Mouse (Mus musculus): ENCODE measurements around the gene Def8.

DNA sequence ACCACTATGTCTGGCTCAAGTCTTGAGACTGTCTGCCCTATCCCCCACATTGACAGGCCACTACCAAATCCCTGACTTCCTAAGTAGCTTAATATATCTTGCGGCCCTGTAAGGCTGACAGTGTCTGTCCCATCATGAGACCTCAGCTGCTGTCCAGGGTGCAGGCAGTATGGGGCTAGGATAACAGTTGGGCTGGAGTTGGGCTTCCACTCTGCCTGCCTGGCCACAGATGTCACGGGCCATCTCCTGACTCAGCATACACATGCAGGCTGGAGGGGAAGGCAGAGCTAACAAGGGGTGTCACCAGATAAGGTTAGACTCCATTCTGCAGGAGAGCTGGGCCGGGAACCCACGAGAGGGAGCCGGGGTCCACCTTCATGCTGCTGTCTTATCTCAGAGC is 83.8 kb downstream of the Def8 start:
- no peak for TF ChIP-seq MEF2A (IDR thresholded peaks at IDR 0.05; ENCODE audit: borderline replicate concordance, low read depth, low read length)
- TF ChIP-seq CTCF (conservative IDR thresholded peaks at IDR 0.05 in 1 of 2, IDR thresholded peaks at IDR 0.05 in 1 of 2; ENCODE audit: low read depth in 2 of 2, low read length in 2 of 2), result no peak
- TF ChIP-seq EP300 (IDR thresholded peaks at IDR 0.05; ENCODE audit: low read length), result no peak
- no peak for TF ChIP-seq ETS1 (conservative IDR thresholded peaks at IDR 0.05; ENCODE audit: low read depth, low read length)
- no peak for TF ChIP-seq JUN (IDR thresholded peaks at IDR 0.05; ENCODE audit: insufficient read depth, low read depth, low read length)
- no peak for TF ChIP-seq POLR2A (IDR thresholded peaks at IDR 0.05; ENCODE audit: low read depth, low read length)
- no peak for TF ChIP-seq MAX (IDR thresholded peaks at IDR 0.05; ENCODE audit: low read length)
- TF ChIP-seq SMC3 (IDR thresholded peaks at IDR 0.05; ENCODE audit: low read depth, low read length), result no peak
- no peak for TF ChIP-seq UBTF (IDR thresholded peaks at IDR 0.05; ENCODE audit: low read depth, low read length)
